Mouse (Mus musculus) Muller cell, postnatal 12 days (primary cell): Measurements from ENCODE around the gene Zwint.

ENCODE experiments used
- DNase-seq: peaks from one replicate; pipeline ENCODE4 v3.0.0-alpha.2; 2015; ENCODE audit errors: inconsistent ontology term

The Zwint gene

GRCm38 (mm10) chr10:72654270-72655016 is at the start of gene Zwint:
Gene Zwint, plus strand, starts transcription at chr10:72654845.
- DNase-seq, result peak; percentile 98

DNA sequence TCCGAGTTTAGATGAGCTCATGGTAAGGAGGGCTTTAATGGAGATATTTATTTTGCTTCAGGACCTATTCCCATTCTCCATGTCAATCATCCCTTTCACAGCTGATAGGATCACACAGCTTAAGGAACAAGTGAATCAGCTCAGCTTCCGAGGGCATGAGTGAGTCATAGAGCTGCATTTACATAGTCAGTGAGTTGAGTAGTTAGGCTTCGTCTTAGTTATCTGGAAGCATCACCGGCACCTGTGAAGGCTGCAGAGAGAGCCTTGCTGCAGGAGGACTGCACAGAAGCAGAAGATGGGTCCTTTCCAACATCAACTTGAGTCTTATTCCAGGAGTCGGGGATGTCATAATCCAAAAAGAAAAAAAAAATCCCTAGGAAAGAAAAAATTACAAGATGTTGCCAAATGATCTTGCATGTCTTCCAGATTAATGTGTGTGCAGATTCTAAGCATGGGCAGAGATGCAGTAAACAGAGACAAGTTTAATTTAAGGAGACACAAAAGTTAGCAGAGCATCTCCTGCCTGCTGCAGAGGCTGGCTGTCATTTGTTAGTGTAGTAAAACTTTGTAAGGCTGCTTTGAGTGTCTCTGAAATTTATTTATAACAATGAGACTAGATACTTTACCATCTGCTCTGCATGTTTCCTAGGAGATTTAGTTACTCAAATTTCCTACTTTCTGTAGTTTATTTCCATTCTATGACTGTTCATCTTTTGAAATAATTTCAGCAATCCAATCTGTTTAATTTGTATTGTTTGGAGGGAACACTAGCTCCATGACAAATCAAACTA is 41.3 kb upstream of the Zwint start:
- no peak for DNase-seq

- no peak for DNase-seq
Measured at GRCm38 (mm10) chr10:72616153-72616552, 38.5 kb upstream of the Zwint start.

- peak; percentile 35 for DNase-seq
Measured at GRCm38 (mm10) chr10:72620527-72620926, 34.1 kb upstream of the Zwint start.

GRCm38 (mm10) chr10:72623561-72623960 is 31.1 kb upstream of the Zwint start:
- no peak for DNase-seq

- DNase-seq, result no peak
Measured at GRCm38 (mm10) chr10:72634125-72634524, 20.5 kb upstream of the Zwint start.

DNA sequence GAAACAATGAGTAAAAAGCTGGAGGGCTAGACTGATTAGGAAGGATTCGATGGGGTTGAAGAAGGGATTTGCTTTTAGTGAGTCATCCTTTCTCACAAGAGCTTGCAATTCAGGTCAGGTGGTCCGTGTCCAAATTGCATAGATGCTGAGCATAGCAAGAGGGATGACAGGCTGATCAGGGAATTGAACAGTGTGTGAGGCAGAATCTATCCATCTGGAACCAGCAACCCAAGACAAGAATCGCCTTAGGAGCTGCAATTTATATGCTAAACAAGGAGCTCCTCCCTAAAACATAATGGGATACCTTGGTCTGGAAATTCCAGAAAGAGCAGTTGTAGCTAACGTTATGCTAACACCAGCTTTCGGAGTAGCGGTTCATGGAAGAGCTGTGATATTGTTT is 3.8 kb upstream of the Zwint start:
- DNase-seq, result peak; percentile 79

- DNase-seq, result no peak
Measured at GRCm38 (mm10) chr10:72653797-72654196, 848 bp upstream of the Zwint start.

DNA sequence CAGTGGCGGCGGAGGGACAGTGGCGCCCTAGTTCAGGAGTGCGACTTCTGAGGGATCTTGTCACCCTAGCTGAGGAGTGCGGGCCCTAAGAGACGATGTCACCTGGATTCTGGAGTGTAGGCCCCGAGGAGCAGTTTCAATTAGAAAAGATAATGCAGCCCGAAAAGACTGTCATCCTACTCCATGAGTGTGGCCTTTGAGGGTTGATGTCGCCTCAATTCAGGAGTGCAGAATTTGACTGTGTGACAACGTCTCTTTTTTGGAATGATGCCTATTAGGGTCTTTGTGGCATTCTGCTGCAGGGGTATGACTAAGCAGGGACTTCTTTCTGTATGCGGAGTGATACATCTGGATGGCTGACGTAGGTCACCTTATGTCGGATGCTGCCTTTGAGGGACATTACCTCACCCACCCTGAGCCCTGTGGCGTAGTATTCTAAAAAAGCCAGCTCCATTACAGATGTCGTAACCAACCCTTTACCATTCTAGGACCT is 418 bp downstream of the Zwint start:
- DNase-seq, result peak; percentile 87

- DNase-seq, result no peak
Measured at GRCm38 (mm10) chr10:72659198-72659597, 4.6 kb downstream of the Zwint start.

DNA sequence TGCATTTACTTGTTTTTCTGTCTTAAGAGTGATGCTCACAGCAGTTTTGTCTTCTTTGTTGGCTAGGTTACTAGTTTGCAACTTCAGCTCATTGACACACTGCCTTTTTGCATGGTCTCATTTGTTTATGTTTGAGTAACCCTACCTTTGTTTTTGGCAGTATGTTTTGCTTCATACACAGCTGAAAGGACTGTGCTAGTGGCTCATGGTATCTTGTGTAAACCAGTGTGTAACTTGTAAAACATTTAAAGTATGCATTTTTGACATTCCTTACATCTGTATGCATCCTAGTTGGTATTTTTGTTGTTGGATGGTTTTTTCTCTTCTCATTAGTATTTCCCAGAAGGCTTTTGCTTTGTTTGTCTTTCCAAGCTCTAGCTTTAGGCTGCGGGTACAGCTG is 5.7 kb downstream of the Zwint start:
- DNase-seq, result peak; percentile 54

DNA sequence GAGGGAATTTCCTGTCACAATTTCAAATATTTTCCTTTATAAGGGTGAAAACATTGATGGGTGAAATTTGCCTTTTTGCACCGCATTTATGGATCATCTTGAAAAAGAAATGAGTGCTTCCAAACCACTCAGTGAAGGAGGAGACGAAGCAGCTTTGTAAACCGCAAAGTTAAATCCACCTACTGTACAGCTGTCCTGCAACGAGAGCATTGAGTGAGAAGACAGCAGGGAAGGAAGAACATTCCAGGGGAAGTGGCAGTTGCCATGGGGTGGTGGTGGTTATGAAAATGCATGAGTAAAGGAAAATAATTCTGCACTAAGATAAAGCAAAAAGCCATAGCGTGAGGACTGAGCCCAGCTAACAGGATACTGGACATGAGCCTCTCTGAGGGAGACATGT is 13.2 kb downstream of the Zwint start:
- no peak for DNase-seq

GRCm38 (mm10) chr10:72669086-72669485 is 14.4 kb downstream of the Zwint start:
- no peak for DNase-seq

DNA sequence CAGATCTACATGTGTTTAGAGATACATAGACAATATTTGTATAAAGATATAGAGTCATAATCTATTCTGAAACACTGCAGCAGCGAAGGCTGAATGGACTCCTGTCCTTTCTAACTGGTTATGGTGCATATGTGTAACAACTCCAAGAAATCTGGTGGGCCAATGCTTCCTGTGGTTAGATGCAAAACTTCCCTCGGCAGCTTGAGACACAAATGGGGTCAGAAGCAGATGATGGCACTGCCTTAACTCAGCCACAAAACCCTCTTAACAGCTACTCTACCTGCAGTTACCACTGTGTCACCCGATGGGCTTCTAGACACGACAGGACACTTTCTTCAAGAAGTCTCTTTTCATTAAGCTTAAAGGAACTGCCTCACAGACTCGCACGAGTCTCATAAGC is 21.3 kb downstream of the Zwint start:
- no peak for DNase-seq

DNA sequence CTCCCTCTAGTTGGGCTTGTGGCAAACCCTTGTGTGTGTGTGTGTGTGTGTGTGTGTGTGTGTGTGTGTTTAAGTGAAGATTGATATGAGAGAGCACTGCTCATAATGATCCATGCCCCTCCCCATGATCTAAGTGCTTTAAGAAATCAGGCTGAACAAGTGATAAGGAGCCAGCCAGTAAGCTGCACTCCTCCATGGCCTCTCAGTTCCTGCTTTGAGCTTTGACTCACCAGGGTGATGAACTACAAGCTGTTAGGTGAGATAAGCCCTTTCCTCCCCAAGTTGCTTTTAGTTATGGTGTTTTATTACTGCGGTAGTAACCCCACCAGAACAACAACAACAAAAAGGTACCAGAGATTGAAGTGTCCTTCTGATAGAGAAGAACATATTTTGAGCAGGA is 21.9 kb downstream of the Zwint start:
- no peak for DNase-seq

GRCm38 (mm10) chr10:72679086-72679485 is 24.4 kb downstream of the Zwint start:
- no peak for DNase-seq

- DNase-seq, result no peak
Measured at GRCm38 (mm10) chr10:72701092-72701491, 46.4 kb downstream of the Zwint start.

DNA sequence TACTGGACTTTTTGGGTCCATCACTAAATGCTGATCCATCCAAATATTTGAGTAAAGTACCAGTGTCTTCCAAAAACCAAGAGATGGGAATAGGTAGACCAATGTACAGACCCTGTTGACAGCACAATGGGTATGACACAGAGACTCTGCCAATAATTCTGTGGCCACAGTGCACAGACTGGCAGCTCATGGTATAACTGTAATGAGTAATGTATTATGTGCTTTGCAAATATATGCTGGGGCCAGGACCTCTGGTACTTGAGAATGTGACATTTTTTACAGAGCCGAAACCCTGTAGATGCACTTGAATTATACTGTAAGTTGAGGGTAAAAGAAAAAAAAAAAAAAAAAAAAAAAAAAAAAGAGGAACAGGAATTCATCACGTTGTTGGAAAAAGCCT is 59.1 kb downstream of the Zwint start:
- DNase-seq, result no peak
